Mouse (Mus musculus) frontal cortex, postnatal 10 days (tissue): Measurements from ENCODE around the gene Wscd2.

Source experiments
- DNase-seq, 2 experiments: peaks; one replicate each; pipeline ENCODE4 v3.0.0; 2022; ENCODE audit warnings: low spot score in 2 of 2, mixed read lengths in 1 of 2

Wscd2 gene

DNA sequence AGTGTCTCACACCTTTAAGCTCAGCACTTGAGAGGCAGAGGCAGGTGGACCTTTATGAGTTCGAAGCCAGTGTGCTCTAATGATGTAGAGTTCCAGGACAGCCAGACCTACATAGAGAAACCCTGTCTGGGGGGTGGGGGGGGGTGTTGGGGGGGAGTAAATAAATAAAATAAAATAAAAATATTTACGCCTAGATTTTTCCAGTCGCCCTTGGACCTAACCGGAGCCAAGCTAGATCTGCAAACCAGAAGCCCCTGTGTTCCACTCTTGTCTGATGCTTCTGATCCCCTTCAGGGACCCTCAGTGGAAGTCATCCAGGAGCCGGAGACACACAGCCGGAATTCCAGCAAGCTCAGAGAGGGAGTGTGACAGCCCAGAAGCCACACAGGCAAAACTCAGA lies at the start of gene Wscd2:
TSS of gene Wscd2 (plus strand) at position 301 of the 400 bp plus-strand sequence.
- DNase-seq: no peak

DNA sequence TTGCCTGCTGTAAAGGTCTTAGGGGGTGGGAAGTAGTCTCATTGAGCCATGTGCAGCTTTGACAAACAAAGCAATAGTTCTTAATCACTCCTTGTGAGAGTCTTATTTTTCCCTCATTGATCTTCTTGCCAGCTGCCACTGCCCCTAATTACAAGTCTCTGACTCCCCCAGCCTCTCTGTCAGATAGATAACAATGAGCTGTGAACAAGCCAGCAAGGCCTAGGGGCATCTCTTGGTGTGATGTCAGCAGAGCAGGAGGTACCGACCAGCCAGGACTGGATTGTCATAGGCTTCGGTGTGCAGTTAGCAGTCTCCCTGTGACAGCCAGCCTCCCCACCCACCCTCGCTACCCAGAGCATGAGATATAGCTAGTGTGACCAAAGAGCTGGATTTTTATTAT lies 48.0 kb upstream of the Wscd2 start:
- DNase-seq: no peak

DNA sequence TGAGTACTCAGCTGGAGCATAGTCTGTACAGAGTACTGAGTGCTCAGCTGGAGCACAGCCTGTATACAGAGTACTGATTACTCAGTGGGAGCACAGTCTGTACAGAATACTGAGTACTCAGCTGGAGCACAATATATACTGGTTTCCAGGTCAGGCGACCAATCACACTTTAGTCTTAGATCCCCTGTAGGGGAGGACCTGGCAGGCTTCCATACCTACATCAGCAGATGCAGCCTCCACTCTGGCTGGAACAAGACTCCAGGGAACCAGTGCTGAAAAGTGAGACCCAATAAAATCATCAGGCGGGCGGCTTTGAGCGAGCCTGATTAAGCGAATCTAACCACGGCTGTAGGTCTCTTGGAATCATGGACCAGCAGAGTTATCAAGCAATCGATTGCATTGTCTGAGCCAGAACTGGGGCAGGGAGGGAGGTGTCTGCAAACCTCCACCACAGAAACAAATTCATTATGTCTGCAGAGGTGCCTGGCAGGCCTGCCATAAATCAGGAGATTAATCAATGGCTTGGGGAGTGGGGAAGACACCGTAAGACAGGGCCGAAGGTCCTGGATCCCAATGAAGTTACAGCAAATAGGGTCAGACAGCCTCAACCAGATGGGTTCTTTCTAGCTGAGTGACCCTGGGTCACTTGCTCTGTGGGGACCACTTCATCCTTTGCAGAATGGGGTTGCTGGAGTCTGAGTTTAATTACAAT lies 42.0 kb upstream of the Wscd2 start:
- no peak for DNase-seq

DNA sequence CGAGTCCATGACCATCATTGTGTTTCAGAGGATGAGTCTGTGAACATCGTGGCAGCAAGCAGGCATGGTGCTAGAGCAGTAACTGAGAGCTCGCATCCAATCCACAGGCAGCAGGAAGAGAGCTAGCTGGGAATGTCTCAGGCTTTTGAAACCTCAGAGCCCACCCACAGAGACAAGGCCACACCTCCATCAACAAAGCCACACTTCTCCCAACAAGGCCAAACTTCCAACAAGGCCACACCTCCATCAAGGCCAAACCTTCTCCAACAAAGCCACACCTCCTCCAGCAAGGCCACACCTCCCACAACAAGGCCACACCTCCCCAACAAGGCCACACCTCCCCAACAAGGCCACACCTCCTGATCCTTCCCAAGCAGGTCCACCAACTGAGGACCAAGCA lies 40.8 kb upstream of the Wscd2 start:
- DNase-seq: no peak

DNA sequence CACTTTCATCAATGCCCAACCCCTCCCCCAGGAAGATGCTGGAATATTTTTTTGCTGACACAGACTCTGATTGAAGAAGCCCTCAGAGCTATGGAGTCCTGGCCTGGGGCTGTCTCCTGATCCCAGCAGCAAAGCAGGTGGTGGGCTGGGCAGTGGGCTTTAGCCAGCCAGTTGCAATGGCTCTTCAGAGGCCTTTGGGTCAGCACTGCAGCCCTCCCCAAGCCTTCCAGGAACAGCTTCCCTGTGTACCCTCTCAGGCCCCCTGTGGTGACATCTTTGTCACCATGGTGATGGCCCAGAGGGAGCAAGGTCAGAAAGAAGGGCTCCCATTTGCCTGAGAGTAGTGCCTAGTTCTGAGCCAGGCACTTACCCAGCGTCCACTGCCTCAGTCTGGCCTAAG lies 37.4 kb upstream of the Wscd2 start:
- no peak for DNase-seq

DNA sequence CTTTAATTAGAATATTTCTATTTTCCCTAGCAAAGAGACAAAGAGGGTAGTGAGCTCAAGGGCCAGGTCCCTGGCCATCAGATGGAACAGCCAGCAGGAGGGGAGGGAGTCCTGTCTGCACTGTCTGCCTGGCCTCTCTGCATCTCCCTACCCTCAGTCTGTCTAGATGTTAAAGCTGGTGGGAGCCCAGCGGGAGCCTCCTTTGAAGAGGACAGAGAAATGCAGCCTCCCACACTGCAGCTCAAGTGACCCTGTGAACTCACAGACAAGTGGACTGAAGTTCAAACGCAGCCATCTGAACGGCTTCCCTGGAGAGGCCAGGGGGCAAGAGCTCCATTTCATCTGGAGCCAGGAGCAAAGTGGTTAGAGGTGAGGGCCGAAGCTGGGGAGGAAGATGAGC lies 36.8 kb upstream of the Wscd2 start:
- DNase-seq: no peak

DNA sequence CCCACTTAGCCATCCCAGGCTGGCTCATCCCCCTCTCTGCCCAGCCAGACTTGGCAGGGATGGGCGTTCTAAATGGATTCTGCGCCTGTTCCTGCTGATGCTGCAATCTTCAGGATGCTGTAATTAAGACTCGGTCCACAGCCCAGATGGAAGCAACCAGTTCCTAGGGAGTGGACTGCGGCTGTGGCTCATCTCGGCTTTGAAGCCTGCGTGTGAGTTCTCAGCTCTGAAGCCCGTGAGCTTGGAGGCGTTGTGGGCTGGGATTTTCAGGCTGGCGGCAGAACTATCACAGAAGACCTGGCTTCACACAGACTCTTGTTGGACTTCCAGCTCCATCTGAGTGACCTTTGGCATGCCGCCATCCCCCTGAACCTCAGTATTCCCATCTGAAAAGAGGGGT lies 34.1 kb upstream of the Wscd2 start:
- no peak for DNase-seq

DNA sequence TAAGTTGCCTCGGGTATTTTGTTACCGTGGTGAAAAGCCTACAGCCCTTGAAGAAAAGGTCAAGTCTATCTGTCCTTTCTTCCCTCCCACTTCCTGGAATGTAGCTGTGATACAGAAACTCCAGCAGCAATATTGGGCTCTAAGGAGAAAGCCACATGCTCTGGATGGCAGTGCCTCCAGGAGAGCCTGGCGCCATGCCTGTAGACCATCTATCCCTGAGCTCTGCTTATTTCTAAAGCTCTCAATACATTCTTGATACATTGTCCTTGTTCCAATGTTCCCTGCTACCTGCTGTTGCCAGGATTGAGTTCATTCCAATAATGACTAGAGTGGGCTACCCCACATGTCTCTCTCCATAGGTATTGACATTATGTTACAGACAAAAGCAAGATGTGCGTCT lies 33.4 kb upstream of the Wscd2 start:
- no peak for DNase-seq

DNA sequence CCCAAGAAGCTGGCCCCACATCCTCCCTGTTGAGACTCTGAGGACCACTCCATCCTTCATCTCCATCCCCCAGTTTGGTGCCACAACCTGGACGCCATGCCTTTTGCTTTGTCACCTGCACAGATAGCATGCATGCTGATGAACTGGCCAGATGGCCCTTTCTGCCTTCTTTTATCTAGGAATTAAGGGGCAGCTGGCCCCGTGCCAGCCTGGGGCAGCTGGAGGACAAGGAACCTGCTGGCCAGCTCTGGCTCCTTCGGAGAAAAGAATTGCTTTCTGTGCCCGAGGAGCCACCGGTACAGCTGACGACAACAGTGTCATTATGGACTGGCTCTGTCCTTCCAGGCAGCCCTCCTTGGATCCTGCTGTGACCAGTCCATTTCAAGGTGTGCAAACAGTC lies 32.9 kb upstream of the Wscd2 start:
- DNase-seq: no peak

DNA sequence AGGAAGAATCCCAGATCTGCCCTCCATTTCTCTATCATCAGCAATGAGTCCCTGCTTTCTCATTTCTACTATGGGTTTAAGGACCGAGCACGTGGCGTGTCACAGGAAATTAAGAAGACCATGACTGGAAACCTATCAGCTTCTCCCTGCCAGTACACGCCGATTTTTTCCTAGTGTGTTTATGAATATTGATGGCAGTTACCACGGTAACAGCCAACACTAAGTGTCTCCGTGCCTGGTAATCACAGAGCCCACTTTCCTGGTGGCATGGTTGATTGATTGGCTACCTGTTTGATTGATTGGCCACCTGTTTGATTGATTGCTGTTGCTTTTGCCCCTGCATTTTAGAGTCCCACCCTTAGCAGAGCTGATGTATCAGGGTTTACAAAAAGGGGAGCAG lies 30.2 kb upstream of the Wscd2 start:
- no peak for DNase-seq

DNA sequence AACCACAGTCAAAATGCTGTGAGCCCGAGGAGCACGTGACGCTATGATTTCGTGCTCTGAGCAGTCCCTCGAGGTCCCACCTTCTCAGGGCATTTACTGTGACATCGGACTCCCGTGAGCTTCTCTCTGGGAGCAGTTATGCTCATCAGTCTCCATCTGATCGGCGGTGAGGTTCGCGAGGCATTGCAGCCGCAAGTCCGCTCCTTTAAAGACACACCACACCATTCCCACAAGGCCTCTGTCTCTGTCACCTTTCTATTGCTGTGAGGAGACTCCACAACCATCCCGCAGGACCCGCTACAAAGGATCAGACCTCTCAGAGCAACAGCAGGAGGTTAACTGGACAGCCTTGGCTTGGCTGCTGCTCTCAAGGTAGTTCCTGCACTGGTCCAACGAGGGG lies 28.6 kb upstream of the Wscd2 start:
- DNase-seq: no peak

DNA sequence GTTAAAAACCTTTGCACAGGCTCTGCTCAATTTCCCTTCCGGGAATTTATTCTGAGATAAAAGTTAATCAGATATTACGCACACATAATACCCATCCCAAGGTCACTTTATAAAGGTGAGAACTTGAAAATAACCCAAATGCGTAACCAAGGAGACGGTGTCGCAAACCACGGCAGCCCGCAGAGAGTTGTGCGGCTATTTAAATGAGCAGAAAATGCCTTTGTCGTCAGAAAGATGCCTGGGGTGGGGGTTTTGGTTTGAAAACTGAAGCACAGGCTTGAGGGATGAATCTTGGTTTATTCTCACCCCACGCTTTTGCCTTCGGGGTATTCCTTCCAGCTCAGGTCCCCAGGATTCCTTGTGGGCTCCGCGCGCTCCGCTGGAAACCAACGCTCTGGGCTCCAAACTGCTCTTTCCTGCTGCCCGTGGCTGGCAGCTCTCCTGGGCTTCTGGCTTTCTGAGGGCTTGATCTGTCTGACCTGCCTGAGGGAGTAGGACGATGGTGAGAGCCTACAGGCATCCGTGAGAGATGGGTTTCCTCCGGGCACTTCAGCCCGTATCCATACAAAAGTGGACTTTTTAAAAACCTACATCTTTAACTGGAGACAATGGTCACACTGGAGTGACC lies 28.0 kb upstream of the Wscd2 start:
- DNase-seq: no peak

DNA sequence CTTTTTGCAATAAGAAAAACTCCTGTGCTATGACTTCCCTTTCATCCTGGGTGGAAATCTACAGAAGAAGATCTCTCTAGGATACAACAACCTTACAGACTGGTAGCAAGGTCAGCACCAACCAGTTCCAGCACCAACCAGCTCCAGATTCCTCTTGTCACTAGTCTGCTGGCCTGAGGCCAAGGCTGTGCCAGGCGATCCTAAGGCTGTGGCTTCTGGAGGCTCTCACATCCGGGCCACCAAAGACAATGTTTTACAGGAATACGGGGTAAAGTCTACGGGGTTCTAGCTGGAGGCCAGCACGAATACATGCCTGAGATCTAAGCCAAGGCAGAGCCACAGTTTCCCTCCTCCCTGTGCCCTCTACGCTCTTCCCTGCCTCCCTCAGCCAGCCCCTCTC lies 25.4 kb upstream of the Wscd2 start:
- DNase-seq: no peak

DNA sequence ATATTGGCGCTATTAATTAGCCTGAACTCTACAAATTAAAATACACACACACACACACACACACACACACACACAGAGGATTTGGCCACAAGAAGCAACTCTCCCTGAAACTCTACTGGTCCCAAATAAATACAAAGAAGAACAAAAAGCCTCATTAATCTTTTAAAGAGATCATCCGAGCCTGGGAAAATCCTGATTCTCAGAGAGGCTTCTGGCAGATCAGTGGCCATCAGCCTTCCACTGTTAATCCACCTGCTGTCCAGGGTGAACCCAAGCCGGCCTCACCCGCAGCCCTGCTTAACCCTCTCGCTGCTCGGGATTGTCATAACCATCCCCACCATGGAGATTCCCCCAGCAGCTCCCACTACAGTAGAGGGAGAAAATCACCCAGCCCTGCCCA lies 23.6 kb upstream of the Wscd2 start:
- DNase-seq: no peak

DNA sequence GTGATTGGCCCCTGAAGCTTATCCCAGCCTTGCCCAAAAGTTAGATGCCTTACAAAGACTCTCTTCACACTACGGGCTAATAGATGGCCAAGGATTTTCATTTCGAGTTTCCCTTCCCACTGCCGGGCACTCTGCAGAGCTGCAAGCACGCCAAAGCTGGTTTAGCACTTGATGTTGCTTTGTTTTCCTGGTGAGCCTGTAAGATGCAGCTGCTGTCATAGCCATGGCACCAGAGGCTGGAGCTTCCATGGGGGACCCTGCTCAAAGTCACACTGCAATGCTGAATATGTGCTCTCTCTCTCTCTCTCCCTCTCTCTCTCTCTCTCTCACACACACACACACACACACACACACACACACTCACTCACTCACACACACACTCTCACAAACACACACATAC lies 23.1 kb upstream of the Wscd2 start:
- DNase-seq: no peak

DNA sequence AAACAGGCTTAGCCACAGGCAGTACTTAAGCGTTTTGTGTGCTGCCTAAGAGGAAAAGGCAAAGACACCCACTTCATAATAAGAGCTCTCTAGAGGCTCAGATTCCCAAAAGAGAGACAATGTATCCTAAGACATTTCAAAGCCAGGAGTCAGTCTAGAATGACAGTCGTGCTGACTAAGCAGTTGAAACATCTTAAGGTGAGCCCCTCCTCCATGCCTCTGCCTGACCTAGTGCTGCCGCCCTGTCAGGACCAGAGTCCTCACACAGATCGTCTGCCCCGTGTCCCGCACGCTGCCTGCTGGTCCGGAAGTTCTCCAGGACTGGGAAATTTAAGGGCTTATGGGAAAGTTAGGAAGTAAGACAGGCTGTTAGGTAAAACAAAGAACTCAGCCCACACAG lies 22.4 kb upstream of the Wscd2 start:
- DNase-seq: no peak

DNA sequence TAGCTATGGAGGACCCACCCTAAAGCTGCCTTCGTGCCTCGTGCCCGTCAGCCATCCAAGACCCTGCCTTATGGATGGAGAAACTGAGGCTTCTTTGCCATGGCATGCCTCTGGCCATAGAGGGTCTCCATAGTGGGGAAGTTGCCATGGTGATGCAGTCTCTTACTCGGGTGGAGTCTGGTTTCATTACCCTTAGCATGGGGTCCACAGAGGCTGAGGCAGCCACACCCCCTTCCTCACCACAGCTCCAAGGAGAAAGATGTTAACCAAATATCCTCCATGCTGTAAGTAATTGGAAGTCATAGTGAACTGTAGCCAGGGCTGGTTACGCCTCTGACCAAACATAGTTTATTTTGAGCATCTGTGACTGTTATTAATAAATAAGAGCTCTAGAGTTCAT lies 21.5 kb upstream of the Wscd2 start:
- no peak for DNase-seq

DNA sequence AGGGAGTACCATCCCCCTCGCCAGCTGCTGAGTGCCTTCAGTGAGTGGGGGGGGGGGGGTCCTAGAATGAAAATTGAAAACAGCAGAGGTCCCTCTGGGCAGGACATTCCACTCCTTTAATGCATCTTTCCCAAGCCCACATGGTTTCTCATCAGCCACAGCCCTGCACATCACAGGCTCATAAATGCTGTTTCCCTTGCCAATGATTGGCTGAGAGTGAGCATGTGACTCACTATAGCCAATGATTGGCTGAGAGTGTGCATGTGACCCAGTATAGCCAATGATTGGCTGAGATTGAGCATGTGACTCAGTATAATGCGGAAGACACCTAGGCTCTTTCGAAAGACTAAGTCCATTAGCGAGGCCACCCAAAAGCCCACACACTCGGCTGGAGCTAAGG lies 20.9 kb upstream of the Wscd2 start:
- no peak for DNase-seq

DNA sequence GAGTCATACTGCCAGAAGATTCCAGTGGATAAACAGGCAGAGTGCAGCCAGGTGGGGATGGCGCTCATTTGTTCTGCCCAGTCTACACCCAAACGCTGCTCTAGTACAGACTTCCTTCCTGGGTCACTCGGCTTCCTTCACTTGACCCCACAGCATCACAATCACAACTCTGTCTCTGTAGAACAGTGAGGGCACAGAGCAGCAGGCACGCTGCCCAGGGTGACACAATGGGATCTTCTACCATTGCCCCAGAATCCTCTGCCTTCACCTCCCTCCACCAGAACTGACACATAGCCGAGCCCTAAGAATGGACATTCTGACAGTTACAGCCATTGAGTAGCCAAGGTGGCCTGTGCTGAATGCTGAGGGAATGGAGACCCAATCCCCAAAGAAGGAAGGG lies 20.3 kb upstream of the Wscd2 start:
- no peak for DNase-seq

DNA sequence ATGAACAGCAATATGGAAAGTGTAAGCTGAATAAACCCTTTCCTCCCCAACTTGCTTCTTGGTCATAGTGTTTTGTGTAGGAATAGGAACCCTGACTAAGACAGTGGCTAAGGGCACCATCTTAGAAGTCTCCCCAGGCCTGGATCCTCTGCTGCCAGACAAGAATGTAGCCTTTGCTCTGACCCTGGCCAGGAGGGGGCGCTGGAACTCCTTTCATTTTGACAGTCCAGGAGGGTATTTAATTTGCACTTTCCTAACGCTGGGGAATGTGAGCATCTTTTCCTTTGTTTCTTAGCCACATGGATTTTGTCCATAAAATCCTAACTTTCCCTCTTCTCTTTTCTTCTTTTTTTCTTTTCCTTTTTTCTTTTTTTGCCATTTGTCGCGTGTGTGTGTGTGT lies 18.7 kb upstream of the Wscd2 start:
- DNase-seq: peak in 1 of 2 experiments; percentile 50

DNA sequence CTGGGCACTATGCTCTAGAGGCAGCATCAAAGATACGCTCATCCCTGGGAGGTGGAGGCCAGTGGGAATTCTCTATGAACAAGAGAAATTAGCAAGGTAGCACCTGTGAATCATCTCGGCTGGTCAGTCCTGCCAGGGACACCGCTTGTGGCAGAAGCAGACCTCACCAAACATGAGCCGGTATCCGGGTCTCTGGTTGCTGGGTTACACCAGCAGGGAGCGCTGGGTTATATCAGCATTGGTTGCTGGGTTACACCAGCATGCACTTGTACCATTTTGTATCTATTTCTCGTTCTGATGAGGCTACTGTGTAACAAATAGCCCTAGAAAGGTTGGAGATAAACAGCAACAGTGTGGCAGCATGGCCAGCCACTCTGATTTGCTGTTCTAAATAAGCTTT lies 17.8 kb upstream of the Wscd2 start:
- DNase-seq: no peak

DNA sequence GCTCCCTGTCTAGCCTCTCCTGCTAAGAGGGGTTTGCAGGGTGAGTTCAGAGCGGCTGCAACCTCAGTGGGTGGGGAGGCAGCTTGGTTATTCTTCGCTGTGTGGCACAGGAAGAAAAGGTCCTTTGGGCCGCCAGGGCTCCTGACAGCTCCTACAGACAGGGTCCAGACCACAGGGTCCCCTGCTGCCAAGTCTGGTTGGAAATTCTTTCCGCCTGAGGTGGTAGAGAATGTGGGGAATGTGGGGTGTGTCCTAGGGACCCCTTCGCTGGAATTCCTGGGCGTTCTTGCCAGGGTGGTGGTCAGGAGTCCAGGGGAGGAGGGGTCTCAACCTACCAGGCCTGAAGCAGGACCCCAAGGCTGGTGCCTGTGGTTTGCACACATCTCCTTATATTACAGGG lies 13.3 kb upstream of the Wscd2 start:
- no peak for DNase-seq

DNA sequence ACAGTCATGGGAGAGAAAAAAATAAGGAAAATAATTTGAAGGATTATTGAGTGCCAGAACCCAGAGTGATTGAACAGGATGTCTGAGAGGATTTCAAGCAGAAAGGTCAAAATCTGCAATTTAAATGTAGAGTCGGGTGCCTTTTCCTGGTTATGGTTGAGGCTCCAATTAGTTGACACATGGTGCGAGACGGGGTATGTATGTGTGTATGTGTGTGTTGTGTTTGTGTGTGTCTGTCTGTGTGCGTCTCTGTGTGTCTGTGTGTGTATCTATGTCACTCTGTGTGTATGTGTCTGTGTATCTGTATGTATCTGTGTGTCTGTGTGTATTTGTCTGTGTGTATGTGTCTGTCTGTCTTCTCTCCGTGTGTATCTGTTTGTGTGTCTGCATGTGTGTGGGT lies 11.1 kb upstream of the Wscd2 start:
- no peak for DNase-seq

DNA sequence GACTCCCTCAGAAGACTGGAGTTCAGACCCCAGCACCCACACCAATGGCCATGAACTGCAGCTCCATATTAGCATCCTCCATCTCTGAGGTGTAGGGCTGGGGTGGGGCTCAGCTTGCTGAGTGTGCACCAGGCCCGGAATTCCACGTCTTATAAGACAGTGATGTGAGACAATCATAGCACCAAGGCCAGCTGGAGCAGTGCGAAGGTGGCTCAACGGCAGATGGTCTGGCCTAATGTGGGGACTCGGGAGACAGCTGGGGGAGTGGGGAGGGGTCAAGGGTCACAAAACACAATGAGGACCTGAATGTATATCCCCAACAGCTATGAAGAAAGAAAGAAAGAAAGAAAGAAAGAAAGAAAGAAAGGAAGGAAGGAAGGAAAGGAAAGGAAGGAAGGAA lies 9.7 kb upstream of the Wscd2 start:
- no peak for DNase-seq
